Comparison of ENCODE assay signal across 26 mouse cellular contexts in the genomic region with DNA sequence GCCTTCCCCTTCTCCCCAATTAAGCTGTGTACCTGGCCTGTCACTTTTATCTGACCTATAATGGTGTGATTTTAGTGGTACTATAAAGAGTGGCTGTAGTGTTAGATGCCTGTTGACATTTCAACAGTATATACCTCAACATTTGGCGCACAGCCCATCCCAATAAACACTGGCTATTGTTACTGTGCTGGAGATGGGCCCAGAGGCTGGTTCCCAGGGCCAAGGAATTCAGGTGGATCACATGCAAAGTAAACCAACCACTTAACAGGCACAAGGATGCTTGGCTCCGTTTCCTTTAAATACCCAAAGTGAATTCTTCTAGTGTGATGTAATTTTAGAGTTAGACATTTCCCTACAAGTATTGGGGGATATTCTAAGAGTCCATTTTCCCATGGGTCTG. TPM values are rescaled to one million over a fixed set of nuclear protein-coding genes. Genes with fewer than 3 reads are reported as not detected.
DNase-seq lines count a peak whose midpoint lies in the region; TF ChIP-seq lines count a peak whose summit lies in the region.
"Had no signal": no experiment of that assay in that cellular context is flagged by ENCODE, and none has a peak within 500 bp of the region (broad histone marks: within the 10 kb centered on the region; RNA-seq: fewer than 3 reads in every experiment).

No protein-coding gene starts in this region.

- H3K4me1 ChIP-seq in lung, adult 2 months (ENCODE audit: control insufficient read depth, insufficient read depth, low read length): peaks cover 6% of the 10 kb centered on the region

- H3K4me3 ChIP-seq in lung, adult 2 months (replicated peaks; ENCODE audit: extremely low read depth, low read depth, low read length): no peak overlapping the region
- H3K4me3 ChIP-seq: forebrain, embryonic 15.5 days; heart, embryonic 15.5 days; hindbrain, embryonic 15.5 days; limb, embryonic 12.5 days; liver, embryonic 15.5 days; midbrain, embryonic 10.5 days; midbrain, embryonic 15.5 days; myocyte; neural tube, embryonic 12.5 days had no signal

- no peak for TF ChIP-seq POLR2A in lung, adult 2 months (IDR thresholded peaks at IDR 0.05; ENCODE audit: borderline replicate concordance, extremely low read depth, low read depth, low read length)

- DNase-seq in 3T3-L1 (ENCODE audit: low read depth, low spot score): peak; percentile 56
- peak; percentile 68 for DNase-seq in NIH3T3 (ENCODE audit: low read depth)
- peak; percentile 71 for DNase-seq in lung, adult 2 months
- peak; percentile 83 for DNase-seq in lung, postnatal 10 days
- DNase-seq in cerebellum, adult 11-12 months: no peak
- no peak for DNase-seq in ovary, postnatal 36 days (ENCODE audit: low spot score)
- DNase-seq in ovary, postnatal 10 days (ENCODE audit: low spot score): no peak
- no peak for DNase-seq in left cerebral cortex, postnatal 4 days
- DNase-seq: adrenal gland, postnatal 14 days; cerebellum, adult 18-20 months; cerebellum, postnatal 14 days; gastrocnemius, postnatal 10 days; heart, postnatal 36 days; kidney, adult 11 months; kidney, postnatal 14 days; thymus, adult 2 months; thymus, postnatal 4 days had no signal

- 24% methylated on average over 2 of the region's 2 CpGs for WGBS in lung, adult 2 months

- no peak for TF ChIP-seq CTCF in lung, adult 2 months (IDR thresholded peaks at IDR 0.05; ENCODE audit: insufficient read depth, low read length)

- intact Hi-C loops in left cerebral cortex, postnatal 4 days (cut with DNase I): no loop called here

RNA-seq across cellular contexts. Expression of a gene that starts 4.9 kb away (rescaled TPM):
- polyA plus RNA-seq in lung, adult 2 months (2012; rRNA removed): 72.5 and 75.7 TPM in 2 replicates
- 10 to 100 TPM; 84.6 to 98.4 TPM for total RNA-seq in left cerebral cortex, postnatal 4 days (2021)

RNA-seq across cellular contexts. Expression of a gene that starts 13.3 kb away (rescaled TPM):
- 38.6 and 47.6 TPM in 2 replicates for polyA plus RNA-seq in lung, adult 2 months (2012; rRNA removed)
- 10 to 100 TPM; 47.3 to 49.7 TPM for total RNA-seq in left cerebral cortex, postnatal 4 days (2021)

RNA-seq across cellular contexts. Expression of a gene that starts 22.3 kb away (rescaled TPM):
- 118 and 120 TPM in 2 replicates for polyA plus RNA-seq in lung, adult 2 months (2012; rRNA removed)
- 10 to 100 TPM; 29.6 to 34.8 TPM for total RNA-seq in left cerebral cortex, postnatal 4 days (2021)

RNA-seq across cellular contexts. Expression of a gene that starts 47.1 kb away (rescaled TPM):
- polyA plus RNA-seq in lung, adult 2 months (2012; rRNA removed): 14.5 and 15.3 TPM in 2 replicates
- total RNA-seq in left cerebral cortex, postnatal 4 days (2021): 10 to 100 TPM; 11.6 to 12.2 TPM

RNA-seq across cellular contexts. Expression of a gene that starts 48.6 kb away (rescaled TPM):
- 163 and 214 TPM in 2 replicates for polyA plus RNA-seq in lung, adult 2 months (2012; rRNA removed)
- total RNA-seq in left cerebral cortex, postnatal 4 days (2021): 10 to 100 TPM; 31.1 to 33.3 TPM

Comparison
In these comparisons a context has a peak if more than half of its experiments do, and no peak if none do; other contexts are left out.
1. DNase-seq: peak in 3T3-L1 (single experiment), NIH3T3 (single experiment), lung, adult 2 months (single experiment) and lung, postnatal 10 days (single experiment); none in cerebellum, adult 11-12 months (single experiment), ovary, postnatal 36 days (single experiment), ovary, postnatal 10 days (single experiment) and left cerebral cortex, postnatal 4 days (single experiment).